Mouse (Mus musculus): ENCODE data around the gene Klhl29. TPM values are rescaled to one million over a fixed set of nuclear protein-coding genes. Genes with fewer than 3 reads are reported as not detected.

The Klhl29 gene
- total RNA-seq, 4 experiments from 2014 or later: 0.24 to 0.72 (median 0.39) TPM

DNA sequence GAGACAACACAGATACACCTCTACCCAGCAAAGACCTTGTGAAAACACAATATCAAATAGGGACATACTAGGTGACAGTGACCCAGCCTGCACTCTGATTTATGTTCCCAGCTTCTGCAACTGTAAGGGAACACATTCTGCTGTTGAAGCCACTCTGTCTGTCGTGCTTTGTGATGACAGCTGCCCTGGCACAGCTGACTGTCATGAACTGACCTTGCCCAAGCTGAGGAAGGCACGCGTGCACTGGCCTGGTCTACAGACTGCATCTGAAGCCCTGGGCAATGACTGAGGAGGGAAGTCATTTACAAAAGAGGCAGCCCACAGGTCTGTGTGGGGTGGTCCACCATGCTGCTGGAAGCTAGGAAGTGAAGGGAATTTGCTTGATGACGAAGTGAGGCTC is 246.3 kb downstream of the Klhl29 start:
- peak; percentile 31 for DNase-seq (ENCODE audit: low spot score)

DNA sequence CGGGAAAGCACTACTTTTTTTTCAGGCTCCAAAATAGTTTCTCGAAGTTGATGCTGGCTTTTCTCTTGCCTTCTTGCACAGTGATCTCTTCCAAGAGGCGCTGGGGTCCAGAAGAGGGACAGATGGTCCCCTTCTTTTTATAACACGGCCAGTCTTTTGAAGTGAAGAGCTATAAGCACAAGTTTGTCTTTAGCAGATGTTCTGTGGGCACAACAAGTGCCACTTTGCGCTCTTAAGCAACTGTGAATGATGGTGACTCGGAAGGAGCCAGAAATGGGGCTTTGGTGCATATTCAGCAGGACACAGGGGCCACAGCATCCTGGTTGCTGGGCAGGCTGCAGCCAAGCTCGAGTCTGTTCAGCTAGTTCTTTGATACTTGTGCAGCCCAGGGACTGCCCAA is 249.6 kb downstream of the Klhl29 start:
- no peak for DNase-seq (ENCODE audit: low spot score)

DNA sequence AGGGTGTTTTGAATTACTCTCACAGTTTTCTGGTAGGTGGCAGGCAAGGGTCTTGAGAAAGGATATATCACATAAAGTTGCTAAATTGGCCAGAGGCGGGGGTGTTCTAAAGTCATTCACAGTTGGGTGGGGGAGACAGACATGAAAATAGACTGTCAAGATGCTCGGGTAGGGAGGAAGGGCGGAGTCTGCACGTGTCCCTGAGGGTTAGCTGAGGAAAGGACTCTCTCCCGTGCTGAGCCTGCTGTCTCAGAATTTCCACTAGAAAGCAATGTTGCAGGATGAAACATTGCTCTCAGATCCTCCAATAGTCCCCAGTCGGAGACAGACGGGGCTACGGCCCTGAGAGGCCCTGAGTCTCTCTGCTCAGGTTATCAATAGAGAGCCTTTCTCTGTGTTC is 252.5 kb downstream of the Klhl29 start:
- DNase-seq (ENCODE audit: low spot score): no peak

DNA sequence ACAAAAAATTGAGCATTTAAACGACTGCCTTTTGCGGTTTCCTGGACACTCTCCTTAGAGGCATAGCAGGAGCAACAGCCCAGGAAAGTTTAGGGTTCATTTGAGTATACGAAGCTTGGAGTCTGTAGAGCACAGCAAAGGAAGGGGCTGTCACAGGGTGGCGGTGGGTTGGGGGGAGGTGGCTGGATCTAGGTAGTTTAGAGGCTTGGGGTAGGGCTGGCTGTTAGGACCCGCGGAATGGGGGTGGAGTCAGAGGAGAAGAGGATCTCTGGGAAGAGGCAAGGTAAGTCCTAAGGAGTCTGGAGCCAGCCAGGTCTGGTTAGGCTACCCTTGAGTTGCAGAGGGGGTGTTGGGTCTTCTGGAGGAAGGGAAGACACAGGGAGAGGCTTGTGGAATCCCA is 255.2 kb downstream of the Klhl29 start:
- DNase-seq (ENCODE audit: low spot score): no peak

DNA sequence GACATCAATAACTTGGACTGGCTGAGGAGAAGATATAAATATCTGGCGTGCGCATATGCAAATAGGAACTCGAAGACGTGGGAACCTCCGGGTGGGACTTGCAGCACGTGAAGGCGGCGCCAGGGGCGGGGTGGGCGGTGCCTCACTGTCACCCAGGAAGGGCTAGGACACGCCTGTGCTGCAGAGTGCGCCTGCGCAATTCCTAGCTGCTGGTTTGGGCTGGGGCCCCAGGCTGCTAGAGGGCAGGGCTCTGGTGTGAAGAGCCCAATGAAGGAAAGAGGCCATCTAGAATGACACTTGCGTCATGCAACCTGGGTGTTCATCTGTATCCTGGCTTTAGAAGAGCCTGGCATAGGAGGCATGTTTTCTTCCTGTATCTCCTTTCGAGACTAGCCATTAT is 255.8 kb downstream of the Klhl29 start:
- DNase-seq (ENCODE audit: low spot score): peak; percentile 85

DNA sequence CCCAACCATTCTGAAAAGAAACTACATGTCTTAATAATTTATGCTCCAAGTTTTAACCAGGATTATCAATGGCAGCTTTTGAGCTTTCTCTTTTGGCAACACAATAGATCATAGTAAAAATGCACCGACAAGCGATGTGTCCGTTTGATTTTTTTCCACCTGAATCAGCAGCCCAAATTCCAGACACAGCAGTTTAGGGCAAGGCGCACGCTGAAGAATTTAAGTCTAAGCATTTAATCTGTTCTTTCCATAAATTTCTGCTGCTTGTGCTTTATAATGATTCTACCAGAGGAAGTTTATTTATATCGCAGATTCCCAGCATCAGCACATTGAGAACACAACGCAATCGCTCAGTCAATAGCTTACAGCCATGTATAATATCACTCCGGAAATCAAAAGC is 256.2 kb downstream of the Klhl29 start:
- no peak for DNase-seq (ENCODE audit: low spot score)

DNA sequence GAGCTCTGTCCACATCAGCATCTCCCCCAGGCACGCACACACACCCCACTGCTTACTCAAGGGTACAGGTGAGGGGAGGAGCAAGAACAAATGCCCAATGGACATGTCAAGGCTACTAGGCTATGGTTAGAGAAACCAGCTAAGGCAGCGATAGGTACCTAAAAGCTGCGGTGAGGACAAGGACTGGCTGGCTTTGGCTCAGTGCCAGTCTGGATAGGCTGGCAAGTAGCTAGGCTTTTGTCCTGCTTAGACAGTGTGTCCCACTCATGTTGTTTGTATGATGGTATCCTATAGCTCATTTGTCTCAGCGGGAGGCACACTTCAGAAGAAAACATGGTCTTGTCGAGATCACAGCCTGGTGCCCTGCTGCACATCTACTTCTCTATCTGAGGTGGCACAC is 258.9 kb downstream of the Klhl29 start:
- DNase-seq (ENCODE audit: low spot score): no peak

DNA sequence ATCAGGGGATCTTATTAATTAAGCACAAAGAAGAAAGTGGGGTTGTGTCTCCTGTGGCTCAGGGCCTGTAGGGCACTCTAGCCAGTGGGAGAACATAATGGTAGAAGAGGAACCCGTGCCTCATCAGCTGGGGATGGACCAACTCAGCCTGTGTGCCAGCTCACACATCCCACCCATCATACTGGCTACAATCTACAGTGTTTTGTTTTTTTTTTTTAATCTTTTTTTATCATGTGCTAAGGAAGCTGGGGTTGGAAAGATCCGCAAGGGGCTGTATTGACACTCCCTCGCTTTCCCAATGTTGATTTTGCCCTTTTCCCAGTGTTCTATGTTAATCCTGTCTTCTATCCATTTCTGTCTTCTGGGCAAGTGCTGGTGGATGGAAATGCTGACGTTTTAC is 260.9 kb downstream of the Klhl29 start:
- DNase-seq (ENCODE audit: low spot score): no peak

DNA sequence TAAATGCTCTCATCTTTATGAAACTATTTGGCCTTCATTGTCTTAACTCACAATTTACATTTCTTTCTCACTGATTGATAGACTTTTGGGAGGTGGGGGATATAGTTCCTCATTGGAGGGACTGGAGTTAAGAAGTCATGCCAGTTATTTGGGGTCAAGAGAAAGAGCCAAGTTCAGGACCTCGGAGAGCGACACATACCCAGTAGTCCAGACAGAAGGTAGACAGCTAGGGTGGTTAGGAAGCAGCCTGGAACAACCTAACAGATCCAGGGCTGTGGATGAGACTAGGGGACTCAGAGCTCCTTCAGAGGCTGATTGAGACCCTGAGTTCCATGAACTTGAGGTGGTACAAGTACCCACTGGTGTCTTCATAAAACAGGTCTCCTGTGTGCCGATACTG is 264.1 kb downstream of the Klhl29 start:
- peak; percentile 15 for DNase-seq (ENCODE audit: low spot score)

DNA sequence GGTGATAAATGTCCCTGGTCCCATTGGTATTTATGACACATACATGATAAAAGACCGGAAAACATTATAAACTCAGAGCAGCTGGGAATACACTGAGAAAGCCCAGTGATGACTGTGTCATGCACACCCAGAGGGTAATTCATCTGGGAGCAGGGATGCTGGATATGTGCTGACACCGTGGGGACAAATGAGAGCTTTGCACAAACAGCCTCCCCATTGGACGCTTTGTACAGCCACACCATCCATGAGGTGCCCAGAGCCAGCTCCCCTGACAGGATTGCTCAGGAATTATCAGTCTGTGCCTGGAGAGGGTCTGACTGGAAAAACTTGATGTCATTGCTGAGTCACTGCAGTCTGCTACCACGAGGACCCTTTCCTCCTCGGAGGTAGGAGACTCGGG is 266.9 kb downstream of the Klhl29 start:
- no peak for DNase-seq (ENCODE audit: low spot score)

DNA sequence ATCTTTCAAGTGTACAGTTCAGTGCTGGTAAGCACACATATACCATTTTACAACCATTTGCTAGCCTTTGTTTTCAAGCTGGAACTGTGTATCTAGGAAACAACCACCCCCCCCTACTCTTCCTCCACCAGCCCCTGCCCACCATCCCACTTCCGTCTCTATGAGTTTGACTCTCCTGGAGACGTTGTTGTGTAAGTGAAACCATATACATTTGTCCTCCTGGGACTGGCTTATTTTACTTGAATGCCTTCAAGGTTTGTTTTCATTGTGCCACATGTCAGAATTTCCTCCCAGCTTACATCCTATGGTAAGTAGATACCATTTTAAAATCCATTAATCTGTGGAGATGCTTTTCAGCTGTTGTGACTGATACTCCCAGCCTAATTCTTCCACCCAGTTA is 267.7 kb downstream of the Klhl29 start:
- no peak for DNase-seq (ENCODE audit: low spot score)

DNA sequence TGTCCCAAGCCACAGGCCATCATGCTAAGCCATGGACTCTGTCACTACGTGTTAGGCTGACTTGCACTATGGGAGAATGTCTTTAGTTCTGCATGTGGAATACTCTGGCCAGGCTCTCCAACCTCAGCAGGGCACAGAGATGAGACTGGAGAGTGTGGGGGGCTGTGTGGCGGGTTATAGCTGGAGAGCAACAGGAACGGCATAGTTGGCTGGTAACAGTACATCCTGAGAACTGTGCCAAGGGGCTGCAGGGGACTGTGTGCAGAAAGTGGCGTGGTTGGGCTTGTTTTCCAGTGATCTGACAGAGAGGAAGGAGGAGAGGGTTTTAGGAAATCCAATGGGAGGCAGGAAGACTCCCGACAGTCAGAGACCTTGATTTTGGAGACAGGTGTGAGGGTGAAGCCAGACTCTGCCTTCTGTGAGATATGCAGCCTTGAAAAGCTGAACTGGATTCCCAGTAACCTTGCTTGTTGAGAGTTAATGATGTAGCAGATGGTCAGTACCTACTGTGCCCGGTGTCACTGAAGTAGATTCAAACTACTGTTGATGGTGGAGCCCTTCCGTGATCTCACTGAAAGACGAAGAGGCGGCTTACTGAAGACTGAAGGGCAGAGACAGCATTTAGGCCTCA is 270.9 kb downstream of the Klhl29 start:
- DNase-seq (ENCODE audit: low spot score): no peak

DNA sequence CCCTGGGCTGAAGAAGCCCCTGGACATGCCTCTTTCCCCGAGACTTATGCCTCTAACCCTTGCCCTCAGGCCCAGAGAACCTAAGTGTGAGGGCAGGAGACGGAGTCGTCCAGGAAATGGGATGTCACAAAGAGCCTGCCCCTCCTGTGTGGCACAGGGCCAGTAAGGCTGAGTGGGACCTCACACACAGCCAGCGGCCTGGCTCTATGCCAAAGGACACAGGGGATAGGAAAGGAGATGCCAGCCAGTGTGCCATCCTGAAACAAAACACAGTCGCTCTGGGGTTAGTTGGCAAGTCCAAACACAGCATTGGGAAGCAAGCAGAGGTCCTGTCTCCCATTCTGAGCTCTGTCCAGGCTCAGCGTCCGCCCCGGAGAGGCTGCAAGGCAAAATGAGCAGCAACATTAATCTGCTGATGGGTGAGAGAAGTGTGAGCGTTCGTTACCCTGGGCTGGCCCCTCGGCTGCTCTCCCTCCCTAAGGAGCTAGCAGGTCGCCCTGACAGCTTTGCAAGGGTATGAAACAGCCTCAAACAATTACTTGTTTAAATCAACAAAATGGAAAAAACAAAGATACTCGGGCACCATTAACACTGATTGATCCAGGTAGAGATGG is 274.0 kb downstream of the Klhl29 start:
- no peak for DNase-seq (ENCODE audit: low spot score)

DNA sequence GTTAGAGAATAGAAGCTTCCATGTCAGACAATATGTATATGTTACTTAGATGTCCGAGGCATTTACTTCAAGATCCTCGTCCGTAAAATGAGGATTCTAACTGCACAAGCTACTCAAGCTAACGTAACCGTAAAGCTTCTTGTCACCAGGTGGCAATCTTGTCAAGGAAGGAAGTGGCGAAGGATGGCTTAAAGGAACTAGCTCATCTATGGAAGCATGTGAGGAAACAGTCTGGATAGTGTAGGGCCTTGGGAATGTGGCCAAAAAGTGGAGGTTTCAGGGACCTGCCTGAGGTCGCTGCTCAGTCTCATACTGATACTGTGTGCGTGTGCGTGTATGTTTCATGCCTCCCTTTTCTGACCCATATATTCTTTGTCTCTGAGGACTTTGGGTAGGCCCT is 275.9 kb downstream of the Klhl29 start:
- no peak for DNase-seq (ENCODE audit: low spot score)

DNA sequence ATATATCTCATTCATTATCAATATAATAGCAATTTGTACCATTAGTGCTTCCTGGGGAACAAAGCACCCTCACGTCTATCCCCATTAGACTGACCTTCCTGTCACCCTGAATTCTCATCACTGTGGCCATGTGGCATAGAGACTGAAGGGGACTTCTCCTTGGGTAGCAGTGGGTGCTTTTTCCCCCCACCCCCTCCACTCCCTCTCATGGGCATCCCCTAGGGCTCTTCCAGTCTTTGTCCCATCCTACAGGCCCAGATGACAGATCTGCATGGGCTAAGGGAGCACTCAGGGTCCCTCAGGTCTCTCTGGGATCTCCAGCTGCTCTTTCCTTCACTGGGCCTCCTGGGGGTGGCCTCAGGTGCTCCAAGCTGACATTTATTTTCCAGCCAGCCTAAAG is 286.8 kb downstream of the Klhl29 start:
- DNase-seq (ENCODE audit: low spot score): no peak

DNA sequence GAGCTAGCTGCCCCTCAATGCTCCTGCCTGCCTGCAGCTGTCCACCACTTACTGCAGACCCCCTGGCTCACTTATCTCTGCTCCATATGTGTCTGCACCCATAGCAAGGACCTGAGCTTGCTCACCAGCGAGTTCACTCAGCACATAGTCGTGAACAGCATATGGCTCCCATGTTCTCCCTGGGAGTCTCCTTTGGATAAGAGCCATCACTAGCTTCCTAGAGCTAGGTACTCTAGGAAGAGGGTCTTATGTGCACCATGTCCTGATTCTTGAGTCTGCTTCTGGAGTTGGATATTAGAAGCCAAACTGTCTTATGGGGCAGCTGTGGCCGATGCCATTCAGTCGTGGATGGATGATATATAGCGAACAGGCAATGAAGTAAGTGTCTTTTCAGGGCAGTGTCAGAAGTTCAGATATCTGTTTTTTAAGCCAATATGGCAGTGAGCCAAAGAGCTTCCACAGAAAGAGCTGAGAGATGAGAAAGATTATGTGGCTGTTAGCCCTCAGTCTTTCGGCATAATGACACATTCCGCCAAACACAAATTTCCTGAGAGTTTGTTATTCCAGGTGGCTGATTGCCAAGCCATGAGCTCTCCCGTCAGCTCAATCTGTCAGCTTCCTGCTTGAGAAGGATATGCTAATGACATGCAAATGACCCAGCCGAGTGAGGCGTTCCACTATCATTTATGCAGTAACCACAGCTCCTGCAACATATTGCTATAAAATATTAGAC is 287.5 kb downstream of the Klhl29 start:
- DNase-seq (ENCODE audit: low spot score): peak; percentile 35

DNA sequence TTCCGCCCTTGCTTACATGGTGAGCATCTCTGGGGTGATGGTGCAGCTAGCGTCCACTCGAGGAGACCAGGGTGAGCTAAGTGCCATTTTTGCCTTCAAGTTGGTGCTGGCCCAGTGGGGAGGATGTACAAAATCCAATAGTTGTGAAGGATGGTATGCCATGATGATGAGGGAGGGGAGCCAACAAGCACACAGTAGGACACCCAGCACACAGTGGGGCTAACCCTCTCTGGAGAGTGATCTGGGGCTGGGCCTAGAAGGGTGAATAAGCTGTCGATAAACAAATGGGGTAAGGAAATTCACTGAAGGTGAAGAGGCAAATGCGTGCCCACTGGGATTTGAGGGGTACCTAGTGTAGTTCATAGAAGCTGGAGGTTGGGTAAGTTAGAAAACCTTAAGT is 290.8 kb downstream of the Klhl29 start:
- DNase-seq (ENCODE audit: low spot score): no peak

DNA sequence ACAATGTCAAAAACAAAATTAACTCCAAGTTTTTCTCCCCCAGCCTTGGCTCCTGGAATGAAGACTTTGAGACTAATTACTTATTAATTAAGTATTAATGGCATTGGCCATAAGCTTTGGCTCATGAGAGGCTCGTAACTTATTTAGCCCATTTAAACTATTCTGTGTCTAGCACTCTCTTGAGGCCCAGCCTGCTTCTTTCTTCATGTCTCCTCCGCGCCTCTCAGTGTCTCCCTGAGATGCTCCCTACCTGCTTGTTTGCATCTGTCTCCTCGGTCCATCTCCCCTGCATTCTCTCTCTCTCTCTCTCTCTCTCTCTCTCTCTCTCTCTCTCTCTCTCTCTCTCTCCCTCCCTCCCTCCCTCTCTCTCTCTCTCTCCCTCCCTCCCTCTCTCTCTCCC is 294.0 kb downstream of the Klhl29 start:
- no peak for DNase-seq (ENCODE audit: low spot score)

DNA sequence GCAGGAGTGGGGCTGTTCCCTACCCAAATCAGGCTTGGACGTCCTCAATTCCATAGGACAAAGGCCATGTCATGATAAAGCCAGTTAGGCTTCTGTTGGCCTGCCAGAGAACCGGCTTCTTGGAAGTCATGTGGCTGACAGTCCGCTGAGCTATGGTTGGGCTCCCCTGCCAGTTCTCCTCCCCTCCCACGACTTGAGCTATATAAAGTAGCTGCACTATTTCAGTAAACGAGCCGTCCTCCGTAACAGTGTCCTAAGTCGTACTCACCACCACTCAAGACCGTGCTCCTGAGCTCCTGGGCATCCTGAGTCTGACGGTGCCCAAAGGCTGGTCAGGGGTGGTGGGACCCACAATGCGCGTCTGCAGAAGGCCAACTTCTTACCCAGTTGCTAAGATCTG is 302.3 kb downstream of the Klhl29 start:
- peak; percentile 29 for DNase-seq (ENCODE audit: low spot score)

DNA sequence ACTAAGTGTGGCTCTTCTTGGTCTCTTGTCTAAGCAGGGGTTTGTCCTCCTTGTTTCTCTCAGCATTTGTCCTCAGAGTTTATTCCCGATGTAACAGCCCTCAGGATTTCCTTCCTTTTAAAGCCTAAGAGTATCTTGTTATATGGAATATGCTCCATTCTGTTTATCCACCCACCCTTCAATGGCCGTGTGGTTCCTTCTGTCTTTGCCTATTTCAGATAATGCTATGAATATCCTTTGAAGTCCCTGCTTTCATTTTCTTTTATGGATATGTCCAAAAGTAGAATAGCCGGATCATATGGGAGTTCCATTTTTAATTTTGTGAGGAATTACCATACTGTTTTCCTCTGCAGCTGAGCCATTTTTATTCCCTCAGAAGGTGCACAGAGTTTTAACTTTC is 305.4 kb downstream of the Klhl29 start:
- DNase-seq (ENCODE audit: low spot score): no peak

DNA sequence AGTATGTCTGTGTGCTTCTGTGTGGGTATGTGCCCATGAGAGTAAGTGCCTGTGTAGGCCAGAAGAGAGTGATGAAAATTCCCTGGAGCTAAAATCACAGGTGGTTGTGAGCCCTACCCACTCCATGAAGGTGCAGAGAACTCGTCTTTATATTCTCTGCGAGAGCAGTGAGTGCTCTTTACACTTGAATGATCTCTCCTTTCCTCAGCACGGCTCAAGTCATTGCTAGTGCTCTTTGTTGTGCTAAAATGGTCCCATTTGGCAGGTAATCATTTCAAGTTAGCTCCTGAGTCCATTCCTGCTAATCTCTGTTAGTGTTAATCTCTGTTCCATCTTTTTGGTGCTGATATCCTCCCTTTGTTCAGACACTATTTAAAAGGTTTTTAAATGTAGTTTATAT is 307.9 kb downstream of the Klhl29 start:
- DNase-seq (ENCODE audit: low spot score): no peak

DNA sequence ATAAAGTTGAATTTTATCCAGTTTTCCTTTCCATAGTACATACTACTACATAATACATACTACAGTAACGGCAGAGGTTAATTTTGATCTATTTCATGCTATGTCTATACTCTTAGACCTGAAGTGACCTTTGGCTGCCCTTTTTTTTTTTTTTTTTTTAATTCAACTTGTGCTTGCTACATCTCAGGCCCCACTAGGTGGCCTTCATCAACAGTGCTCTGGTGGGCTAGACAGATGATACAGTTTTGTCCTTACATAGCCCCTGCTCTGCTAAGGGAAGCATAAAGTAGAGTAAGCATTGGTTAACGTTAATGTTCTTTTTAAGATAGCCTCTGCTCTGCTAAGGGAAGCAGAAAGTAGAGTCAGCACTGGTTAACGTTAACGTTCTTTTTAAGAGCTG is 327.4 kb downstream of the Klhl29 start:
- DNase-seq (ENCODE audit: low spot score): no peak

DNA sequence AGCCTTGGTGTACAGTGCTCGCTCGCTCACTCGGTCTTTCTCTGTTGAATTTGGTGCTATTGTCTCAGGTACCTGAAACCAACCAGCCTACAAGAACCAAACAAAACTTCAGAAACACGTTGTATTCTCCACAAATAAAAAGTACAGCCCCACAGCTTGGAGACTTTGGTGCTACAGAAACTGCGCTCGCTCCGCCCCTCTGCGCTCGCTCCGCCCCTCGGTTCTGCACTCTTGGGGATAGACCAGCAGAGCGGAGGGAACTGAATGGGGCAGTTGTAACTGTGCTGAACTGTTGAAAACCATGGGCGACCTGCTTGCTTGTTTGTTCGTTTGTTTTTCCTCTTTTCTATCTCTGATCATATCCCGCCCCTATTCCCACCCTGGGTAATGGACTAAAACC is 331.3 kb downstream of the Klhl29 start:
- DNase-seq (ENCODE audit: low spot score): no peak
